Mouse (Mus musculus): ENCODE data around the gene 1700025G04Rik. TPM values are rescaled to one million over a fixed set of nuclear protein-coding genes. Genes with fewer than 3 reads are reported as not detected.

The 1700025G04Rik gene
- polyA plus RNA-seq, 1 experiment from 2014 or later, result 28.5 TPM

GRCm38 (mm10) chr1:152090564-152091545, 930 bp upstream of the 1700025G04Rik start:
- Histone ChIP-seq H3K9ac (ENCODE audit: low read depth, low read length) (peak overlapping the region; percentile 96), H3K9me3 (replicated peaks; ENCODE audit: control insufficient read depth, low read length, poor library complexity, severe bottlenecking) (no peaks in the 10 kb centered on the region), H3K27ac (ENCODE audit: low read length) (peak overlapping the region; percentile 99), H3K27me3 (ENCODE audit: control insufficient read depth, insufficient read depth, low read depth, low read length) (no peaks in the 10 kb centered on the region), H3K4me1 (ENCODE audit: control insufficient read depth, insufficient read depth, low read length) (peaks cover 39% of the 10 kb centered on the region), H3K4me3 (ENCODE audit: low read depth, low read length) (peak overlapping the region; percentile 89), H3K4me2 (ENCODE audit: low read length) (peak overlapping the region; percentile 83), H3K36me3 (ENCODE audit: control insufficient read depth, insufficient read depth, low read length) (no peaks in the 10 kb centered on the region)
- peak; percentile 85 for ATAC-seq
- WGBS, result under 1% methylated on average over 36 of the region's 36 CpGs

GRCm38 (mm10) chr1:152089526-152089925, 399 bp downstream of the 1700025G04Rik start:
- peak overlapping the region; percentile 89 for H3K4me3 ChIP-seq (ENCODE audit: low read depth, low read length)
- no peaks in the 10 kb centered on the region for H3K9me3 ChIP-seq (replicated peaks; ENCODE audit: control insufficient read depth, low read length, poor library complexity, severe bottlenecking)
- H3K27ac ChIP-seq (ENCODE audit: low read length), result peak overlapping the region; percentile 99
- H3K27me3 ChIP-seq (ENCODE audit: control insufficient read depth, insufficient read depth, low read depth, low read length), result no peaks in the 10 kb centered on the region
- 0% methylated on average over 10 of the region's 25 CpGs for WGBS
- no peaks in the 10 kb centered on the region for H3K36me3 ChIP-seq (ENCODE audit: control insufficient read depth, insufficient read depth, low read length)
- peak; percentile 40 for ATAC-seq
- H3K4me2 ChIP-seq (ENCODE audit: low read length), result peak overlapping the region; percentile 83
- peak overlapping the region; percentile 96 for H3K9ac ChIP-seq (ENCODE audit: low read depth, low read length)
- peaks cover 52% of the 10 kb centered on the region for H3K4me1 ChIP-seq (ENCODE audit: control insufficient read depth, insufficient read depth, low read length)

GRCm38 (mm10) chr1:152088791-152089401, 1.0 kb downstream of the 1700025G04Rik start:
- under 1% methylated on average over 16 of the region's 16 CpGs for WGBS
- no peaks in the 10 kb centered on the region for H3K36me3 ChIP-seq (ENCODE audit: control insufficient read depth, insufficient read depth, low read length)
- H3K27me3 ChIP-seq (ENCODE audit: control insufficient read depth, insufficient read depth, low read depth, low read length), result no peaks in the 10 kb centered on the region
- no peaks in the 10 kb centered on the region for H3K9me3 ChIP-seq (replicated peaks; ENCODE audit: control insufficient read depth, low read length, poor library complexity, severe bottlenecking)
- peak overlapping the region; percentile 96 for H3K9ac ChIP-seq (ENCODE audit: low read depth, low read length)
- peak overlapping the region; percentile 99 for H3K27ac ChIP-seq (ENCODE audit: low read length)
- peak overlapping the region; percentile 83 for H3K4me2 ChIP-seq (ENCODE audit: low read length)
- H3K4me3 ChIP-seq (ENCODE audit: low read depth, low read length), result peak overlapping the region; percentile 89
- peaks cover 53% of the 10 kb centered on the region for H3K4me1 ChIP-seq (ENCODE audit: control insufficient read depth, insufficient read depth, low read length)
- ATAC-seq, result no peak

GRCm38 (mm10) chr1:152088030-152088429, 1.9 kb downstream of the 1700025G04Rik start:
- WGBS, result 33% methylated on average over 5 of the region's 5 CpGs
- Histone ChIP-seq H3K4me1 (ENCODE audit: control insufficient read depth, insufficient read depth, low read length) (peaks cover 53% of the 10 kb centered on the region), H3K36me3 (ENCODE audit: control insufficient read depth, insufficient read depth, low read length) (no peaks in the 10 kb centered on the region), H3K9me3 (replicated peaks; ENCODE audit: control insufficient read depth, low read length, poor library complexity, severe bottlenecking) (no peaks in the 10 kb centered on the region), H3K27me3 (ENCODE audit: control insufficient read depth, insufficient read depth, low read depth, low read length) (no peaks in the 10 kb centered on the region), H3K4me3 (ENCODE audit: low read depth, low read length) (peak overlapping the region; percentile 89), H3K27ac (ENCODE audit: low read length) (no peak overlapping the region), H3K9ac (ENCODE audit: low read depth, low read length) (peak overlapping the region; percentile 96), H3K4me2 (ENCODE audit: low read length) (peak overlapping the region; percentile 83)
- ATAC-seq, result no peak

- Histone ChIP-seq H3K4me2 (ENCODE audit: low read length) (peak overlapping the region; percentile 83), H3K27ac (ENCODE audit: low read length) (no peak overlapping the region), H3K4me1 (ENCODE audit: control insufficient read depth, insufficient read depth, low read length) (peaks cover 48% of the 10 kb centered on the region), H3K4me3 (ENCODE audit: low read depth, low read length) (peak overlapping the region; percentile 11; the same call in 1 of the 2 replicates), H3K9ac (ENCODE audit: low read depth, low read length) (no peak overlapping the region), H3K9me3 (replicated peaks; ENCODE audit: control insufficient read depth, low read length, poor library complexity, severe bottlenecking) (no peaks in the 10 kb centered on the region), H3K27me3 (ENCODE audit: control insufficient read depth, insufficient read depth, low read depth, low read length) (no peaks in the 10 kb centered on the region), H3K36me3 (ENCODE audit: control insufficient read depth, insufficient read depth, low read length) (no peaks in the 10 kb centered on the region)
- WGBS, result 13% methylated on average over 3 of the region's 3 CpGs
- no peak for ATAC-seq
Observed at GRCm38 (mm10) chr1:152086951-152087350, 3.0 kb downstream of the 1700025G04Rik start.

GRCm38 (mm10) chr1:152085561-152085960, 4.4 kb downstream of the 1700025G04Rik start:
- H3K4me1 ChIP-seq (ENCODE audit: control insufficient read depth, insufficient read depth, low read length), result peaks cover 42% of the 10 kb centered on the region
- no peaks in the 10 kb centered on the region for H3K27me3 ChIP-seq (ENCODE audit: control insufficient read depth, insufficient read depth, low read depth, low read length)
- no peaks in the 10 kb centered on the region for H3K9me3 ChIP-seq (replicated peaks; ENCODE audit: control insufficient read depth, low read length, poor library complexity, severe bottlenecking)
- no peak overlapping the region for H3K4me2 ChIP-seq (ENCODE audit: low read length)
- no peak overlapping the region for H3K4me3 ChIP-seq (ENCODE audit: low read depth, low read length)
- no peak for ATAC-seq
- H3K9ac ChIP-seq (ENCODE audit: low read depth, low read length), result no peak overlapping the region
- WGBS, result 72% methylated on average over 5 of the region's 5 CpGs
- no peaks in the 10 kb centered on the region for H3K36me3 ChIP-seq (ENCODE audit: control insufficient read depth, insufficient read depth, low read length)
- no peak overlapping the region for H3K27ac ChIP-seq (ENCODE audit: low read length)

- peak overlapping the region; percentile 15 for H3K4me2 ChIP-seq (ENCODE audit: low read length)
- no peak overlapping the region for H3K4me3 ChIP-seq (ENCODE audit: low read depth, low read length)
- H3K9ac ChIP-seq (ENCODE audit: low read depth, low read length), result no peak overlapping the region; the same call in 1 of the 2 replicates
- H3K27ac ChIP-seq (ENCODE audit: low read length), result no peak overlapping the region
- no peaks in the 10 kb centered on the region for H3K36me3 ChIP-seq (ENCODE audit: control insufficient read depth, insufficient read depth, low read length)
- no peaks in the 10 kb centered on the region for H3K9me3 ChIP-seq (replicated peaks; ENCODE audit: control insufficient read depth, low read length, poor library complexity, severe bottlenecking)
- no peaks in the 10 kb centered on the region for H3K27me3 ChIP-seq (ENCODE audit: control insufficient read depth, insufficient read depth, low read depth, low read length)
- no peak for ATAC-seq
- 37% methylated on average over 15 of the region's 15 CpGs for WGBS
- peaks cover 42% of the 10 kb centered on the region for H3K4me1 ChIP-seq (ENCODE audit: control insufficient read depth, insufficient read depth, low read length)
Observed at GRCm38 (mm10) chr1:152084638-152085345, 5.1 kb downstream of the 1700025G04Rik start.

GRCm38 (mm10) chr1:152081954-152082711, 7.8 kb downstream of the 1700025G04Rik start:
- Histone ChIP-seq H3K9ac (ENCODE audit: low read depth, low read length) (no peak overlapping the region), H3K27me3 (ENCODE audit: control insufficient read depth, insufficient read depth, low read depth, low read length) (no peaks in the 10 kb centered on the region), H3K9me3 (replicated peaks; ENCODE audit: control insufficient read depth, low read length, poor library complexity, severe bottlenecking) (no peaks in the 10 kb centered on the region), H3K4me3 (ENCODE audit: low read depth, low read length) (no peak overlapping the region), H3K27ac (ENCODE audit: low read length) (no peak overlapping the region), H3K4me2 (ENCODE audit: low read length) (no peak overlapping the region), H3K4me1 (ENCODE audit: control insufficient read depth, insufficient read depth, low read length) (peaks cover 32% of the 10 kb centered on the region), H3K36me3 (ENCODE audit: control insufficient read depth, insufficient read depth, low read length) (no peaks in the 10 kb centered on the region)
- ATAC-seq, result no peak
- WGBS, result 71% methylated on average over 8 of the region's 8 CpGs
